Mouse (Mus musculus): ENCODE measurements around the gene Ago4.

GRCm38 (mm10) chr4:126495453-126495852 is 37.8 kb downstream of the Ago4 start:
- TF ChIP-seq CTCF (IDR thresholded peaks at IDR 0.05; ENCODE audit: low read depth) (no peak), EP300 (optimal IDR thresholded peaks at IDR 0.05) (no peak)

Data from stomach, postnatal 0 days (tissue).